Mouse (Mus musculus) CH12.LX (cell line): ENCODE measurements around the gene Hddc2.

Source experiments
- CTCF ChIP-seq, 2 experiments: IDR thresholded peaks in 1 of 2; conservative IDR thresholded peaks in 1 of 2; 2 replicates each; pipeline ENCODE4 v1.5.1; 2011 to 2012; ENCODE audit warnings: low read depth in 2 of 2, low read length in 2 of 2, improper control_type of control experiment in 1 of 2, inconsistent platforms in 1 of 2, mild to moderate bottlenecking in 1 of 2, moderate library complexity in 1 of 2
- E2F4 ChIP-seq: IDR thresholded peaks from 2 replicates; pipeline ENCODE4 v1.6.1; 2011; ENCODE audit warnings: low read depth, low read length, improper control_type of control experiment; ENCODE audit not compliant: insufficient replicate concordance
- EP300 ChIP-seq: IDR thresholded peaks from 2 replicates; pipeline ENCODE4 v1.6.1; 2011; ENCODE audit warnings: low read length, improper control_type of control experiment
- HCFC1 ChIP-seq: IDR thresholded peaks from 2 replicates; pipeline ENCODE4 v1.6.1; 2012; ENCODE audit warnings: low read depth, mild to moderate bottlenecking, inconsistent platforms, low read length, improper control_type of control experiment
- JUND ChIP-seq: conservative IDR thresholded peaks from 2 replicates; pipeline ENCODE4 v1.6.1; 2011; ENCODE audit warnings: low read depth, low read length, improper control_type of control experiment
- KAT2A ChIP-seq: IDR thresholded peaks from 2 replicates; pipeline ENCODE4 v1.6.1; 2012; ENCODE audit warnings: low read length, improper control_type of control experiment, inconsistent platforms; ENCODE audit not compliant: insufficient replicate concordance
- MAX ChIP-seq: IDR thresholded peaks from 2 replicates; pipeline ENCODE4 v1.6.1; 2011; ENCODE audit warnings: low read length, improper control_type of control experiment
- POLR2A ChIP-seq: IDR thresholded peaks from 2 replicates; pipeline ENCODE4 v1.6.1; 2011; ENCODE audit warnings: low read depth, mild to moderate bottlenecking, improper control_type of control experiment, low read length
- SMC3 ChIP-seq: IDR thresholded peaks from 2 replicates; pipeline ENCODE4 v1.6.1; 2011; ENCODE audit warnings: low read depth, low read length, improper control_type of control experiment
- TCF12 ChIP-seq: IDR thresholded peaks from 2 replicates; pipeline ENCODE4 v1.6.1; 2014; ENCODE audit warnings: low read depth, mild to moderate bottlenecking, inconsistent platforms, low read length, improper control_type of control experiment
- ZC3H11A ChIP-seq: IDR thresholded peaks from 2 replicates; pipeline ENCODE4 v1.6.1; 2012; ENCODE audit warnings: low read depth, mild to moderate bottlenecking, inconsistent platforms, low read length, improper control_type of control experiment

- TF ChIP-seq CTCF (conservative IDR thresholded peaks at IDR 0.05 in 1 of 2, IDR thresholded peaks at IDR 0.05 in 1 of 2; ENCODE audit: low read depth in 2 of 2, low read length in 2 of 2) (no peak), EP300 (no peak), E2F4 (no peak), ZC3H11A (no peak), JUND (no peak), SMC3 (no peak), HCFC1 (no peak), TCF12 (no peak), KAT2A (no peak), POLR2A (no peak), MAX (no peak)
These were observed 40.4 kb upstream of the Hddc2 start for GRCm38 (mm10) chr10:31272738-31273137.
